Mouse (Mus musculus) hindbrain, embryonic 16.5 days (tissue): ENCODE measurements around the gene Dpysl5. TPM values are rescaled to one million over a fixed set of nuclear protein-coding genes. Genes with fewer than 3 reads are reported as not detected.

ENCODE experiments used
- ATAC-seq: fragments of 200-750 bp; cut with Nextera tagmentation; 2 replicates; pipeline ENCODE4 v1.8.0; 2017; ENCODE audit warnings: moderate TSS enrichment, moderate library complexity
- H3K27ac ChIP-seq: fragments of 300-500 bp; sonication (generic); 2 replicates; pipeline ENCODE4 v1.5.1; 2014; ENCODE audit warnings: low read depth, mild to moderate bottlenecking, control low read depth, low read length, moderate library complexity
- H3K27me3 ChIP-seq: fragments of 300-500 bp; sonication (generic); replicated peaks from 2 replicates; pipeline ENCODE4 v1.6.1; 2014; ENCODE audit warnings: low read length; ENCODE audit not compliant: control insufficient read depth, insufficient read depth
- H3K36me3 ChIP-seq: fragments of 300-500 bp; sonication (generic); 2 replicates; pipeline ENCODE4 v1.6.1; 2014; ENCODE audit warnings: mild to moderate bottlenecking, low read length, moderate library complexity, mixed read lengths; ENCODE audit not compliant: control insufficient read depth, insufficient read depth
- H3K4me1 ChIP-seq: fragments of 300-500 bp; sonication (generic); 2 replicates; pipeline ENCODE4 v1.6.1; 2014; ENCODE audit warnings: low read depth, low read length; ENCODE audit not compliant: control insufficient read depth, insufficient read depth
- H3K4me2 ChIP-seq: fragments of 300-500 bp; sonication (generic); 2 replicates; pipeline ENCODE4 v1.6.1; 2014; ENCODE audit warnings: mild to moderate bottlenecking, low read length, control low read depth, moderate library complexity
- H3K4me3 ChIP-seq: fragments of 300-500 bp; sonication (generic); 2 replicates; pipeline ENCODE4 v1.5.1; 2014; ENCODE audit warnings: mild to moderate bottlenecking, low read length, control low read depth, moderate library complexity
- H3K9ac ChIP-seq: fragments of 300-500 bp; sonication (generic); 2 replicates; pipeline ENCODE4 v1.6.1; 2014; ENCODE audit warnings: low read depth, mild to moderate bottlenecking, control low read depth, low read length, moderate library complexity
- H3K9me3 ChIP-seq: fragments of 300-500 bp; sonication (generic); 2 replicates; pipeline ENCODE4 v1.6.1; 2014; ENCODE audit warnings: mild to moderate bottlenecking, low read length, moderate library complexity; ENCODE audit not compliant: control insufficient read depth
- WGBS: fragments of 180-500 bp; shearing (Covaris S2); extraction: QIAGEN DNeasy Blood & Tissue Kit; methylation state at CpG from one replicate; pipeline ENCODE4 v1.1.7; 2014; 5-methylcytosine and 5-hydroxymethylcytosine counted together
- polyA plus RNA-seq: library from polyadenylated mRNA; unstranded; fragments of >200 nt; fragmentation: Nextera tagmentation; extraction: Ambion mirVana; gene quantifications from 2 replicates; pipeline ENCODE4 v1.2.1, GENCODE M21; 2015

Gene Dpysl5
- polyA plus RNA-seq, 1 experiment from 2014 or later = 200 TPM

DNA sequence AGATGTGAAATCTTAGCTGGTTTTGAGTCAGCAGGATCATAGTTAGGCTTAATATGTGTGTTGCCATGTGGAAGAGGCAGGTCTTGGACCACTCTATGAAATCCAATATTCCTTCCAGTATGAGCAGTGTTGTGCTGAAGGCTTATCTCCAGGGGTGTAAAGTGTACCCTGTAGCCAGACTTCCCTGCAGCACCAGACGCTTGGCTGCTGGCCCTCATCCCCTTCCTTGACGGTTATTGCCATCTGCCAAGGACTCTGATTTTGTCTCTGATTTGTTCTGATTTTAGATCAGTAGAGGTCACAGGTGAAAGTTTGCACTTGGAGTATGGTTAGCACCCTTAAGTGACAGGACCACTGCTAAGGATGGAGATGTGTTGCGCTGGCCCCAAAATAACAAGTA is 111.7 kb downstream of the Dpysl5 start:
- WGBS = 80% methylated on average over 3 of the region's 3 CpGs

DNA sequence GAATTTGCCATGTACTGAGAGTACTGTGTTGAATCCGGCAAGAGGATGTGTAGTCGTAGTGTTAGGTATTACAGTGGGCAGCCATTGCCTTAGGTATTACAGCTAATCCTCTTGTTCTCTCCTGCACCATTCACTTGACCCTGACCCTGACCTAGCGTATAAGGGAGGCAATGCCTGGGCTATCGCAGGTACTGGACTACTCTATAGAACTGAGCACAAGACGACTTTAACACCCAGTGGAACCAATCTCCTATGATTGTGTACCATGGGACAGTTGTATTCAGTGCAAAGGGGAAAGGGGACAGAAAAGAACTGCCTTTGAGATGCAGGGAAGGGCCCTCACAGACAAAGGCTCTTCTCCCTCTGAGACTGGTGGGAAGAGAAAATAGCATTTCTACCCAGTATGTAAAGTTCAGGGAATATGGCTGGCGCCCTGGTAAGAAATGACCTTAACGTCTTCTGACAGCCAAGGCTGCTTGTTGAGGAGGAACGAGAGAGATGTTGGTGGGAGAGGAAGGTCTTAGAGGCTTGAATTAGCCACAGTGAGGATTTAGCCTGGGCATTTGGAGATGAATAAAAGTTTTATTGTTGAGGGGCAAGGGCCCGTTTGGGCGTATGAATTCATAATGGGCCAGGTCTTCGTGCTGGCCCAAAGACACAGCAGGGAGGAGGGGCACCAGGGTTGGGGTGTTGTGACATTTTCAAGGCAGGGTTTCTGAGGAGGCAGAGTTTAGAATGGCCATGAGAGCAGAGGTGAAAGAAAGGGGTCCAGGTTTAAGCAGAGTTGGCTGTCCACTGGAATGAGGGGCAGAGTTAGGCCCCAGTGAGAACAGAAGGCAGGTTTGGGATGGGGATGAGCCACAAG is 113.0 kb downstream of the Dpysl5 start:
- Histone ChIP-seq H3K4me3 (no peak overlapping the region), H3K27ac (no peak overlapping the region), H3K27me3 (no peaks in the 10 kb centered on the region), H3K36me3 (0 out of 2 replicates have a peak, but pooled peaks cover 2% of the 10 kb centered on the region), H3K4me1 (peaks cover 2% of the 10 kb centered on the region; the same call in 1 of the 2 replicates), H3K9me3 (no peaks in the 10 kb centered on the region), H3K4me2 (no peak overlapping the region), H3K9ac (no peak overlapping the region)
- ATAC-seq = no peak
- 58% methylated on average over 11 of the region's 11 CpGs for WGBS

More for the DNA sequence above, 111.7 kb downstream of the Dpysl5 start:
- Histone ChIP-seq H3K4me2 (no peak overlapping the region), H3K27ac (no peak overlapping the region), H3K9ac (no peak overlapping the region), H3K9me3 (no peaks in the 10 kb centered on the region), H3K4me3 (no peak overlapping the region), H3K36me3 (0 out of 2 replicates have a peak, but pooled peaks cover 2% of the 10 kb centered on the region), H3K4me1 (peaks cover 2% of the 10 kb centered on the region; the same call in 1 of the 2 replicates), H3K27me3 (no peaks in the 10 kb centered on the region)
- ATAC-seq = no peak

- 0 out of 2 replicates have a peak, but pooled peaks have one; percentile 38 for ATAC-seq
- no peak overlapping the region; the same call in 1 of the 2 replicates for H3K9ac ChIP-seq
- no peak overlapping the region for H3K27ac ChIP-seq
- no peak overlapping the region for H3K4me2 ChIP-seq
- H3K4me1 ChIP-seq = peaks cover 2% of the 10 kb centered on the region; the same call in 1 of the 2 replicates
- no peaks in the 10 kb centered on the region for H3K9me3 ChIP-seq
- no peaks in the 10 kb centered on the region for H3K27me3 ChIP-seq
- H3K36me3 ChIP-seq = no peaks in the 10 kb centered on the region
- no peak overlapping the region for H3K4me3 ChIP-seq
- WGBS = 58% methylated on average over 10 of the region's 10 CpGs
Measured at GRCm38 (mm10) chr5:30825166-30825565, 113.8 kb downstream of the Dpysl5 start.

DNA sequence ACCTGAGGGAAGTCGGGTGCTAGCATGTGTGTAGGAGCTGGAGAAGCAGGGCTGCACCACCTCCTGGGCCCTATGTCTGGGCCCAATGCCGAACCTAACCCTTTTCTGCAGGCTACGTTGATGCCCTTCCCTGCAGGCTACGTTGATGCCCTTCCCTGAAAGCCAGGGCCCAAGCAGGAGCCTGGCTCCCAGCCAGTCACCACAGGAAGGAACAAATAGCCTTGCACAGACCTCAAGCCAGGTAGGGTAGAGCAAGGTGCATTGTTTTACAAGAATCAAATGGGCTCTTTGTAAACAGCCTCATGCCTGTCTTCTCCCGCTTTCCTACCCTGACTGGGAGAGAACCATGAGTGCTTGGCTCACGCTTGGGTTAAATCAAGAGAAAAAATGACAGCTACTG is 114.5 kb downstream of the Dpysl5 start:
- ATAC-seq = no peak
- Histone ChIP-seq H3K4me3 (no peak overlapping the region), H3K4me2 (no peak overlapping the region), H3K4me1 (peaks cover 2% of the 10 kb centered on the region; the same call in 1 of the 2 replicates), H3K27ac (no peak overlapping the region), H3K36me3 (no peaks in the 10 kb centered on the region), H3K9ac (no peak overlapping the region; the same call in 1 of the 2 replicates), H3K27me3 (no peaks in the 10 kb centered on the region), H3K9me3 (no peaks in the 10 kb centered on the region)
- 63% methylated on average over 6 of the region's 6 CpGs for WGBS

- WGBS = 98% methylated on average over 3 of the region's 3 CpGs
- Histone ChIP-seq H3K4me1 (no peaks in the 10 kb centered on the region), H3K9ac (no peak overlapping the region), H3K4me2 (no peak overlapping the region), H3K36me3 (peaks cover 8% of the 10 kb centered on the region), H3K4me3 (no peak overlapping the region), H3K27ac (no peak overlapping the region), H3K9me3 (no peaks in the 10 kb centered on the region), H3K27me3 (no peaks in the 10 kb centered on the region)
- no peak for ATAC-seq
Measured at GRCm38 (mm10) chr5:30833416-30833815, 122.1 kb downstream of the Dpysl5 start.

DNA sequence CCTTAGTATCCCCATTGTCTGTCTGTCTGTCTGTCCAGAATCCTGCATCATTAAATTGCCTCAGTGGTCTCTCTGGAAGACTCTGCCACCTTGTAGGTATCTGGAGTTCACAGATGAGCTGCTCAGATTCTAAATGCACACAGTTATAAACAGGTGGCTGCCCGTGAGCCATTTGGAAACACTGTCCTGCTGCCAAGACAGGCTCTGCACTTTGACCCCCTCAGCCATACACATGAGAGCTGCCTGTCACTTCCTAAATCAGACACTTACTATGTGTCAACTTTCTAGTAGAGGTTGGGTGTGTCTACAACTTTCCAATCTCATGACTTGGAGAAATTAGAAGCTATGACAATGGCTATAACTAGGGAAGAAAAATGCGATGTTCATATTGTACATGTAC is 128.4 kb downstream of the Dpysl5 start:
- 89% methylated on average over 2 of the region's 2 CpGs for WGBS
- Histone ChIP-seq H3K27me3 (no peaks in the 10 kb centered on the region), H3K36me3 (peaks cover 8% of the 10 kb centered on the region)

DNA sequence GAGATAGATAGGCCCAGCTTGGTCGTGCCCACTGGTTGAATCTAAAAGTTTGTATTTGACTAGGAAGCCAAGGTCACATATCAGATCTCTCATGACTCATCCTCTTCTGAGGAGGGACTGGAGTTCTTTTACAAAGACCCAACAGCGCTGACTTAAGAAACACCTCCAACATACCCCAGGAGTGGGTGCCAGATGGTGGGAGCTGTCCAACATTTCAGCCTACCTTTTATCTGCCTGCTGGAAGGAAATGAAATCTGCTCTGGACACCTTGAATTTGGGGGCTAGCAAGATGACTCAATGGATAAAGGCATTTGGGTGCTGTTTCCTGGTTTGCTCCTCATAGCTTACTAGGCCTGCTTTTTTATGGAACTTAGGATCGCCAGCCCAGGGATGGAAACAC is 130.5 kb downstream of the Dpysl5 start:
- no peak for ATAC-seq
- H3K4me2 ChIP-seq = no peak overlapping the region
- no peaks in the 10 kb centered on the region for H3K4me1 ChIP-seq
- H3K36me3 ChIP-seq = no peaks in the 10 kb centered on the region; the same call in 1 of the 2 replicates
- WGBS = 56% methylated on average over 3 of the region's 3 CpGs
- no peak overlapping the region for H3K9ac ChIP-seq
- H3K27ac ChIP-seq = no peak overlapping the region
- H3K9me3 ChIP-seq = no peaks in the 10 kb centered on the region
- no peaks in the 10 kb centered on the region for H3K27me3 ChIP-seq
- H3K4me3 ChIP-seq = no peak overlapping the region

More for the DNA sequence above, 128.4 kb downstream of the Dpysl5 start:
- no peak overlapping the region for H3K4me2 ChIP-seq
- H3K4me3 ChIP-seq = no peak overlapping the region
- no peak for ATAC-seq
- H3K9ac ChIP-seq = no peak overlapping the region
- no peaks in the 10 kb centered on the region for H3K4me1 ChIP-seq
- H3K27ac ChIP-seq = no peak overlapping the region
- H3K9me3 ChIP-seq = no peaks in the 10 kb centered on the region

Other genes with a start within 250 kb of the Dpysl5 start
- 7.7 and 8.8 TPM in 2 replicates for gene Otof, start 249.6 kb upstream of the Dpysl5 start, polyA plus RNA-seq
- gene 1700001C02Rik, start 245.5 kb upstream of the Dpysl5 start, polyA plus RNA-seq = 1.8 and 1.9 TPM in 2 replicates
- not detected in 2 replicates for gene Cib4, start 165.7 kb upstream of the Dpysl5 start, polyA plus RNA-seq
- gene Kcnk3, start 123.4 kb upstream of the Dpysl5 start, polyA plus RNA-seq = 8.0 and 10.6 TPM in 2 replicates
- 33.6 and 35.4 TPM in 2 replicates for gene Slc35f6, start 63.6 kb upstream of the Dpysl5 start, polyA plus RNA-seq
- 42.7 and 54.7 TPM in 2 replicates for gene Cenpa, start 44.8 kb upstream of the Dpysl5 start, polyA plus RNA-seq
- gene Mapre3, start 103.1 kb downstream of the Dpysl5 start, polyA plus RNA-seq = 151 and 153 TPM in 2 replicates
- gene Tmem214, start 156.4 kb downstream of the Dpysl5 start, polyA plus RNA-seq = 67.0 and 68.4 TPM in 2 replicates
- gene Agbl5, start 177.1 kb downstream of the Dpysl5 start, polyA plus RNA-seq = 19.1 and 23.1 TPM in 2 replicates
- gene Ost4, start 196.2 kb downstream of the Dpysl5 start, polyA plus RNA-seq = 232 and 244 TPM in 2 replicates
- gene Emilin1, start 201.8 kb downstream of the Dpysl5 start, polyA plus RNA-seq = 16.3 and 24.6 TPM in 2 replicates
- gene Khk, start 209.9 kb downstream of the Dpysl5 start, polyA plus RNA-seq = 12.2 and 13.7 TPM in 2 replicates
- 77.3 and 89.1 TPM in 2 replicates for gene Cgref1, start 234.0 kb downstream of the Dpysl5 start, polyA plus RNA-seq
- gene Preb, start 248.8 kb downstream of the Dpysl5 start, polyA plus RNA-seq = 115 and 123 TPM in 2 replicates